Mouse (Mus musculus): Measurements from ENCODE around the gene Pkd1.

The Pkd1 gene

GRCm38 (mm10) chr17:24533099-24533992 lies 16.3 kb upstream of the Pkd1 start:
- DNase-seq (ENCODE audit: low spot score in 2 of 2), result peak; percentile 57 to 74

GRCm38 (mm10) chr17:24534160-24534718 lies 15.4 kb upstream of the Pkd1 start, which contains the start of gene Rab26:
Rab26 (minus strand) TSS chr17:24534210.
- no peak for DNase-seq (ENCODE audit: low spot score in 2 of 2)

GRCm38 (mm10) chr17:24535300-24535699 lies 14.3 kb upstream of the Pkd1 start:
- DNase-seq (ENCODE audit: low spot score in 2 of 2), result no peak

- no peak for DNase-seq (ENCODE audit: low spot score in 2 of 2)
Observed at GRCm38 (mm10) chr17:24537536-24537935, 12.1 kb upstream of the Pkd1 start.

GRCm38 (mm10) chr17:24538950-24539349 lies 10.7 kb upstream of the Pkd1 start:
- peak in 1 of 2 experiments; percentile 53 for DNase-seq (ENCODE audit: low spot score in 2 of 2)

GRCm38 (mm10) chr17:24540375-24540774 lies 9.3 kb upstream of the Pkd1 start:
- peak in 1 of 2 experiments; percentile 40 for DNase-seq (ENCODE audit: low spot score in 2 of 2)

GRCm38 (mm10) chr17:24544613-24545012 lies 5.0 kb upstream of the Pkd1 start:
- no peak for DNase-seq (ENCODE audit: low spot score in 2 of 2)

GRCm38 (mm10) chr17:24545247-24545646 lies 4.4 kb upstream of the Pkd1 start:
- no peak for DNase-seq (ENCODE audit: low spot score in 2 of 2)

- no peak for DNase-seq (ENCODE audit: low spot score in 2 of 2)
Observed at GRCm38 (mm10) chr17:24546234-24546633, 3.4 kb upstream of the Pkd1 start.

GRCm38 (mm10) chr17:24548435-24548834 lies 1.2 kb upstream of the Pkd1 start:
- no peak for DNase-seq (ENCODE audit: low spot score in 2 of 2)

- DNase-seq (ENCODE audit: low spot score in 2 of 2), result no peak
Observed at GRCm38 (mm10) chr17:24548921-24549617, 565 bp upstream of the Pkd1 start.

GRCm38 (mm10) chr17:24550416-24551049 lies 899 bp downstream of the Pkd1 start:
- DNase-seq (ENCODE audit: low spot score in 2 of 2), result peak; percentile 51 to 79

- no peak for DNase-seq (ENCODE audit: low spot score in 2 of 2)
Observed at GRCm38 (mm10) chr17:24551050-24551444, 1.4 kb downstream of the Pkd1 start.

GRCm38 (mm10) chr17:24557091-24557490 lies 7.5 kb downstream of the Pkd1 start:
- no peak for DNase-seq (ENCODE audit: low spot score in 2 of 2)

- no peak for DNase-seq (ENCODE audit: low spot score in 2 of 2)
Observed at GRCm38 (mm10) chr17:24558600-24559099, 9.0 kb downstream of the Pkd1 start.

- no peak for DNase-seq (ENCODE audit: low spot score in 2 of 2)
Observed at GRCm38 (mm10) chr17:24559146-24559545, 9.5 kb downstream of the Pkd1 start.

GRCm38 (mm10) chr17:24560301-24561028 lies 10.8 kb downstream of the Pkd1 start:
- DNase-seq (ENCODE audit: low spot score in 2 of 2), result no peak

GRCm38 (mm10) chr17:24561592-24561991 lies 12.0 kb downstream of the Pkd1 start:
- no peak for DNase-seq (ENCODE audit: low spot score in 2 of 2)

GRCm38 (mm10) chr17:24563638-24564037 lies 14.0 kb downstream of the Pkd1 start:
- no peak for DNase-seq (ENCODE audit: low spot score in 2 of 2)

- DNase-seq (ENCODE audit: low spot score in 2 of 2), result no peak
Observed at GRCm38 (mm10) chr17:24564422-24564821, 14.8 kb downstream of the Pkd1 start.

- no peak for DNase-seq (ENCODE audit: low spot score in 2 of 2)
Observed at GRCm38 (mm10) chr17:24565092-24565491, 15.5 kb downstream of the Pkd1 start.
